Mouse (Mus musculus): Measurements from ENCODE around the gene Hdac4.

DNA sequence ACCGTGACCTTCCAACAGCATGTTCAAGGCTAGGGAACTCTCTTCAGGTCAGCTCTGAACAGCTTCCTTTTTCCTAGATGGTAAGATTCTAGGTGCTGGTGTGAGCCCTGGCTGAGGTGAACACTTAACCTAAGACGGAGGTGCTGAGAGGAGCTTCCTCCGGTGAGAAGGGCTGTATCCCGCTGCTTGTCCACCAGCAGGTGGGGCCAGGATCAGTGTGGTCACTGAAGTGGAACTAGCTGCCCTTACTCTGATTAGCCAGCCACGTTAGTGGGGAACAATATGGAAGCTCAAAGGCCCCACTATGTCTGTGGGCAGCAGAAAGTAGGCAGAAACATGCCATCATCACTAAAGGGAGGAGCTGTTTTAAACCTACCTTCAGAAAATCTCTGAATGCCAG is 204.6 kb downstream of the Hdac4 start:
- TF ChIP-seq CTCF (IDR thresholded peaks at IDR 0.05; ENCODE audit: insufficient read depth, low read length): 0 out of 2 replicates have a peak, but pooled peaks have one; percentile 19
- no peak for TF ChIP-seq POLR2A (IDR thresholded peaks at IDR 0.05; ENCODE audit: borderline replicate concordance, extremely low read depth, low read depth, low read length)
